Comparison of ENCODE assay signal across 25 mouse cellular contexts in genomic region chr9:115030581-115030980, GRCm38 (mm10). TPM values are rescaled to one million over a fixed set of nuclear protein-coding genes. Genes with fewer than 3 reads are reported as not detected.
"Had no signal": no experiment of that assay in that cellular context is flagged by ENCODE, and none has a peak within 500 bp of the region (broad histone marks: within the 10 kb centered on the region; RNA-seq: fewer than 3 reads in every experiment).

No protein-coding gene starts in this region.

- H3K4me1 ChIP-seq: liver, embryonic 12.5 days had no signal

- H3K36me3 ChIP-seq: heart, embryonic 10.5 days; heart, embryonic 12.5 days; hindbrain, embryonic 10.5 days; hindbrain, embryonic 12.5 days; intestine, embryonic 15.5 days; limb, embryonic 13.5 days; limb, embryonic 15.5 days; liver, embryonic 12.5 days had no signal

- H3K9ac ChIP-seq: heart, embryonic 12.5 days; hindbrain, embryonic 12.5 days; hindbrain, embryonic 14.5 days; intestine, embryonic 15.5 days; limb, embryonic 13.5 days; limb, embryonic 15.5 days; liver, embryonic 12.5 days had no signal

- H3K4me2 ChIP-seq: heart, embryonic 12.5 days; hindbrain, embryonic 12.5 days; hindbrain, embryonic 14.5 days; intestine, embryonic 15.5 days; limb, embryonic 13.5 days; limb, embryonic 15.5 days; liver, embryonic 12.5 days had no signal

- H3K4me3 ChIP-seq: gastrocnemius, adult 2 months; heart, embryonic 10.5 days; heart, embryonic 12.5 days; hindbrain, embryonic 10.5 days; hindbrain, embryonic 12.5 days; intestine, embryonic 15.5 days; limb, embryonic 13.5 days; limb, embryonic 15.5 days; liver, embryonic 12.5 days had no signal

- H3K9me3 ChIP-seq: heart, embryonic 10.5 days; hindbrain, embryonic 10.5 days; hindbrain, embryonic 12.5 days; intestine, embryonic 15.5 days; limb, embryonic 13.5 days; limb, embryonic 15.5 days; liver, embryonic 12.5 days had no signal

- DNase-seq: gastrocnemius, adult 2 months; gastrocnemius, postnatal 10 days; gastrocnemius, postnatal 25 days; heart, adult 18-20 months; heart, postnatal 10 days; heart, postnatal 4 days; kidney, adult 18-20 months; kidney, adult 8-10 months; kidney, postnatal 10 days; kidney, postnatal 36 days; layer of hippocampus, adult 9-11 months; layer of hippocampus, postnatal 36 days; left cerebral cortex, postnatal 4 days had no signal

- ATAC-seq: hindbrain, embryonic 16.5 days; inflammation-experienced regulatory T-cells, adult 6 months; intestine, embryonic 15.5 days; intestine, postnatal 0 days; liver, embryonic 12.5 days had no signal

- H3K27me3 ChIP-seq: heart, embryonic 12.5 days; intestine, embryonic 15.5 days; limb, embryonic 13.5 days; limb, embryonic 15.5 days; liver, embryonic 12.5 days had no signal

- H3K27ac ChIP-seq: gastrocnemius, adult 2 months; heart, embryonic 10.5 days; hindbrain, embryonic 10.5 days; hindbrain, embryonic 12.5 days; hindbrain, embryonic 14.5 days; intestine, embryonic 15.5 days; limb, embryonic 13.5 days; limb, embryonic 15.5 days; liver, embryonic 12.5 days had no signal

RNA-seq across cellular contexts. Expression of gene Osbpl10, which starts 52.2 kb away (rescaled TPM):
- polyA plus RNA-seq: inflammation-experienced regulatory T-cells, adult 6 months had no signal
